Mouse (Mus musculus): ENCODE data around the gene Vmn1r202.
"Not testable (repeated sequence)": the region's sequence is repeated elsewhere in the genome, so short reads cannot be mapped to it uniquely, and the experiment has no call there.

Gene Vmn1r202

DNA sequence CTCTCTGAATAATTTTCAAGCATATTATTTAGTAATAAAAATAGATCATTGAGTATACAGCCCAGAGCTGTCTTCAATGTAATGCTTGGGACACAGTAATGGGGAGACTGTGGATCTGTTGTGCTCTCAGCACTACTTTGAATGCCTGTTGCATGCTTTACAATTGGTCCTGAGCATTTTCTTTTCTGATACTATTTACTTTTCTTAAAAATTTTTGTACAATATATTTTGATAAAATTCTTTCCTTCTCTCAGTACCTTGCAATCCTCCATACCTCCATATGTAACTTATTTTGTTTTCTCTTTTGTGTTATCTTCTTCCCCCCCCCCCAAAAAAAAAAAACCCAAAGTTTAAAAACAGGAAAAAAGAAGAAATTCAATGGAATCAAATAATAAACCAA lies at the start of gene Vmn1r202:
Gene Vmn1r202 (minus strand): TSS at position 101 of the 400 bp plus-strand sequence.
- DNase-seq = no peak

DNA sequence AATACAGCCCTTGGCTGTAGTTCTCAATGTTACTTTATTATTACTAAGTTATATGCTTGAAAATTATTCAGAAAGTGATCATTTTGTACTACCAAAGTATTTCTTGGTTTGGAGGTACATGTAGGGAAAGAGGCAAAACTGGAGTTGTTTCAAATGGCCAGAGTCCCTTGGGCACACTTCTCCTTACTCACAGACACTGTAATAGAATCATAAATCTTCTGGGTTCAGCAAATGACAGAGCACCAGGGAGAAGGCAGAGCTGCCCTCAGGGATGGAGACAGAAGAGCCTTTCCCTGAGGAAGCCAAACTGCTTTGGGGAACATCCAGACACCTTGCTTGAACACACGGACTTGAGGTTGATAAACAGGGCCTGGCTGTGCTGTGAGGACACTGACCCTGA lies 47.7 kb upstream of the Vmn1r202 start, which contains the start of gene Vmn1r204:
Gene Vmn1r204 (plus strand): TSS at position 301 of the 400 bp plus-strand sequence.
- DNase-seq = not testable (repeated sequence)

- DNase-seq = no peak
Observed at GRCm38 (mm10) chr13:22517814-22518213, 12.6 kb upstream of the Vmn1r202 start, which contains the start of gene Vmn1r203. TSS of gene Vmn1r203 (plus strand) at chr13:22518114.

DNA sequence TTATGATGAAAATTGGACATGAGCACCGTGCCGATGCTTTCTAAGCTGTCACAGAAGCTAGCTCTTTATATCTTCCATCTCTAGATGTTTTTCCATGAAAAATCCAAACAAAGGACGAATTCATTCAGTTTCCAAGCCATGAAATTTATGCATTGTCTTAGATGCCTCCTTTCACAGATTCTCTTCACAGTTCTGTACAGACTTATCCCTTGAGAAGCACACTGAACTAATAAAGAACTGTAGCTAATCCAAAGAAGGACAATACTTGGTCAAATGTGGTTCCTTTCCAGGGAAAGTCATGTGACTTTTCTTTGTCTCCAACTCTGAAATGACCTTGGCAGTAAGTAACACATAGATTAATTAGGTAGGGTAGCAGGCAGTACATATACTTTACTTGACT lies 2.8 kb downstream of the Vmn1r202 start:
- DNase-seq = no peak

- DNase-seq = no peak
Observed at GRCm38 (mm10) chr13:22471623-22472022, 33.6 kb downstream of the Vmn1r202 start, which contains the start of gene Vmn1r201. TSS of gene Vmn1r201 (plus strand) at chr13:22471923.

GRCm38 (mm10) chr13:22455145-22455544 lies 50.0 kb downstream of the Vmn1r202 start:
- no peak for DNase-seq

Measured in cerebellum, postnatal 36 days (tissue).